Mouse (Mus musculus) lung, adult 18-20 months (tissue): ENCODE data around the gene Carmil1.
A peak's percentile ranks its signal among the peaks of the same experiment; 100 is the strongest.

ENCODE experiments used
- DNase-seq, 2 experiments: peaks; one replicate each; pipeline ENCODE4 v3.0.0; 2022; ENCODE audit warnings: mixed read lengths in 2 of 2

Carmil1 gene

DNA sequence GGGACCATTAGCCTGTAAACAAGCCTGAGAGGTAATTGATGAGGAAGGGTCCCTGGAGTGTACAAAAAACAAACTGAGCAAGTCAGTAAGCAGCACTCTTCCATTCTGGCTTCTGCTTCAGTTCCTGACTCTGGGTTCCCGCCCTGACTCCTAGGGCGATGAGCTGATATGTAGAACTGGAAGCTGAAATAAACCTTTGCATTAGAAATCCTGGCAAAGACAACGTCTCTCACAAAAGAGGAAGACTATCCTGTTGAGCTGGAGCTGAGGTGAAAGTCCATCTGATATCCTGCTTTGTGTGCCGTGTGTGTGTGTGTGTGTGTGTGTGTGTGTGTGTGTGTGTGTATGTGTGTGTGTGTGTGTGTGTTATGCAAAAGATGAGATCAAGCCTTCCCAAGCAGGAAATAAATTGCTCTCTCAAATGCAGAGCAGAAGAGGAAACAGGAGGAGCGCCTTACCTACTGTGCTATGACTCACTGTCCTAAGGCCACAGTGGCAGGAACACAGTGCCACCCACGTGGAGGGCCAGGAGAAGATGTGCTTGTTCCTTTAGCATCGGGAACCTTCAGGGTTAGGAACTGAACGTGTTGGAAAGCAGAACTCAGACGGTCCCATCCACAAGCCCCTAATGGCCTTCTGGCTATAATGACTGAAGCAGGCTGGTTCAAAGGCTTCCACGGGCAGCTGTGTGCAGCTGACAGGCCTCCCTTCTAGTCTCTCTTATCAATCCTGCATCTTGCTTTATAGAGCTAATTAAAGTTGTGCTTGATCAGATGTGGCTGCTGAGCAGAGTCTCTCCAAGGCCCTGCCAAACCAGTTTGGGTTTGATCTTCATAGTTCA is 19.6 kb downstream of the Carmil1 start:
- no peak for DNase-seq

DNA sequence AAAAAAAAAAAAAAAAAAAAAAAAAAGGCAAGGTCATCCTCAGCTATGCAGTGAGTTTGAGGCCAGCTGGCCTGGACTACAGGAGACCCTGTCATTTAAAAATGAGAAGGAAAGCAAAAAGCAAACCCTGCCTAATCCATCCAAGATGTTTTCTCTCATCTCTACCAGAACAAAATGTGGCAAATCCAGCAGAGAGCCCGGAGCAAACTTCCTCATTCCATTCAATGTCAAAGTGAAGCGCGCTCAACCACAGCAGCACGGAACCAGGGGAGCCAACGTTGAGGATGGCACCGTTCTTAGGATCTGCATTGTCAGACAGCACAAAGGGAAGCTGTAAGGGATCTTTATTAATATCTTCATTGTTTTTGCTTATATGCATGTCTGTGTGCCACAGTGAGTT is 22.8 kb downstream of the Carmil1 start:
- DNase-seq = no peak

DNA sequence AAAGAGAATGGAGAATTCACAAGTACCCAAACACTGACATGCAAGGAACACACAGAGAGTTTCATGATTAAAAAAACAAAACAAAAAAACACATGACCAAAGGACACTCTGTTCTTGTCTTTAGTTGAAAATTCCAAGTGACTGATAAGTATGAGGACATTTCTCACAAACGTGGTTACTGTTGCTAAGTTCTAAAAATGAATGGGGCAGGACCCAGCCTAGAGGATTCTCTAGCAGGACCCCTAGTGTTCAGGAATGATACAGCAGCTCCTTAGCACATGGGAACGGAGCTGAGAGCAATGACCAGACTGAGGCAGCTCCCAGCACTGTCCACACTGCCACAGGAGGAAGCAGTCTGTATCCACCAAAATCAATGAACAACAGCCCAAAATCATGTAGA is 26.6 kb downstream of the Carmil1 start:
- peak; percentile 65 to 82 for DNase-seq

DNA sequence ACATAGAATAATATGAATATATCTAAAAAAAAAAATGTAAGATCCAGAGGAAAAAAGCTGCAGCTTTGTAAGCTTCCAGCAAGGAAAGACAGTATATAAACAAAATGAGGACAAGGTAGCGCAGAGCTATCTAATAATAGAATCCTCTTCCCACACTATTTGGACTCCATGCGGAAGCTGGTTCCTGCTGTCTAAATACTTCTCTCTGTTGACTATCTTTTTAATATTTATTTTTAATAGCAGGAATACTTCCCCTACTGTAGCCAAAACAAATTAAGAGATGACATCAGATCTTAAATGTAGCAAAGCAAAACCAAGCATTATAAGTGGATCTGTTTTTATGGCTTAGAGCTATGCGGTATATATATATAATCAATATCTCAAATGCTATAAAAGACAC is 27.0 kb downstream of the Carmil1 start:
- DNase-seq = no peak

DNA sequence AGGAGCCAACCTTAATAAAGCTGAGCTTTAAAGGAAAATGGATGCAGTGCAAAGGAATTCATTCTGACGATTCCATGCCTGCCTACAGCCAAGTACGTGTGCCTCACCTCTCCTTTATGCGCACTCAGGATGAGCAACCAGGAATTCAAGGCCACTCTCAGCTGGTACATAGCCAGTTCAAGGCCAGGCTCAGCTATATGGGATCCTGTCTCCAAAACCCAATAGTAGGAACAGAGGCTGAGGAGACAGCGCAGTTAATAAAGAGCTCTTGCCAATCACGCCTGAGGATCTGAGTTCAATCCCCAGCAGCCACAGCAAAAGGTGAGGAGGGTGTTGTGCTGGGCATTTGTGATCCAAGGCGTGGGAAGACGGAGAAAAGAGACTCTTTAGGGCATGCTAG is 29.4 kb downstream of the Carmil1 start:
- DNase-seq = no peak

DNA sequence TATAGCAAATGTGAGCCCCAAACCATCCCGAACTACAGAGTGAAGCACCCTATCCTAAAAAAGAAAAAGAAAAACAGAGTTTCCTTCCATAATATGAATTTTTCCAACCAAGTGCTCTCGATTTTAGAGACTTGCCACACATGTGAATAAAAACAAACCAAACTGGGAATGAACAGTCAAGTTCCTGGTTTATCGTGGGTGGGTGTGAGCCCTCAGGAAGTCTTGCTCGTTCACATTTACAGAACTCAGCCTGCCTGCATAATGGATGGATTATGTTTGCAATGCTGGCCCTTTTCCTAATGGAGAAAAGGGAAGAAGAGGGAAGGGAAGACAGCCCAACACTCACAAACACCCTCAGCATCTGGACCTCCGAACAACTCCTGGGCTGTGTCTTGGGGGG is 32.7 kb downstream of the Carmil1 start:
- no peak for DNase-seq

DNA sequence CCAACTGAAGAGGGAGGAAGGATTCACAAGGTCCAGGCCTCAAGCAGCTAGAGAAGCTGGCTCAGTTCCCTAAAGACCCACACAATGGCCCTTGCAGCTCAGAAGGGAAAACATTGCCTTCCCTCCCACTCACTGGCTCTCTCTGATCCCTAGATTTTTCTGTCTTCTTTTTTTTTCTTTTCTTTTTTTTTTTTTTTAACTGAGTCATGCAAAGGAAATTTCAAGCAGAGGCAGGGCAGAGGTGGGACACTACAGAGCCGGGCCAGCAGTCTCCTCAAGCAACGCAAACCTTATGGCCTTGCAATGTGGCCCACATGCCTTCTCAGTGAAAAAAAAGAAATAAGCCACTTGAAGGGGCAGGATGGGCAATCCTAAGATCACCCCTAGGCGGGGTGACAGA is 33.2 kb downstream of the Carmil1 start:
- no peak for DNase-seq

DNA sequence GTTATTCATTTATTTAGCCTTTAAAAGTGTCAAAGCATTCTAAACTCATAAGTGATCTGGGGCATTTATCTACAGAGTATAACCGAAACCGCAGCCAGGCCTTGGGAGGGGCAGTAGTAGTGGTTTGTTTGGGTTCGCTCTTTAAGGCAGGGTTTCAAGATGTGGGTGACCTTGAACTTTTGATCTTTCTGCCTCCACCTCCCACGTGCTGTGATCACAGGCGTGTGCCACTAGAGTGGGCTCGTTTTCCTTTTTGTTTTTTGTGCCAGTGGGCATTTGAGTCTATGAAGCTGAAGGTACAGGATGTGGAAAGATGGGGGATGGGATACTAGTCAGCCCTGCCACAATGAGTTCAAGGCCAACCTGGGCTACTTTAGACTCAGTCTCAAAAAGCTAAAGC is 34.3 kb downstream of the Carmil1 start:
- DNase-seq = peak in 1 of 2 experiments; percentile 29

DNA sequence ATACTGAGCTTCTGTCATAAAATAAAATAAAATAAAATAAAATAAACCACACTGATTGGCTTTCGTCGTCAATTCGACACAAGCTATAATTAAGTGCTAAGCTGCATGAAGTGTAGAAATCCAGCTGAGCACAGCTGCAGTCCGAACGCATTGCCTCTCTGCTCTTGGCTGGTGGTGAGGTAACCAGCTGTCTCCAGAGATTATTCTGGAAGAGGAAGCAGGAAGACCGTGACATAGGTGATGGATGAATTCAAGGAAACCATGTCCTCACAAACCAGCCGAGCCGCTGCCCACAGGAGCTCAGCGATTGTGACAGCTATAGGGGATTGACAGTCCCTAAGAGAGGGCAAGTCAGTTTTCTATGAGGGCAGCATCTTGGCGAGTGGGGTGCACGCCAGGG is 36.0 kb downstream of the Carmil1 start:
- DNase-seq = peak; percentile 32 to 61

DNA sequence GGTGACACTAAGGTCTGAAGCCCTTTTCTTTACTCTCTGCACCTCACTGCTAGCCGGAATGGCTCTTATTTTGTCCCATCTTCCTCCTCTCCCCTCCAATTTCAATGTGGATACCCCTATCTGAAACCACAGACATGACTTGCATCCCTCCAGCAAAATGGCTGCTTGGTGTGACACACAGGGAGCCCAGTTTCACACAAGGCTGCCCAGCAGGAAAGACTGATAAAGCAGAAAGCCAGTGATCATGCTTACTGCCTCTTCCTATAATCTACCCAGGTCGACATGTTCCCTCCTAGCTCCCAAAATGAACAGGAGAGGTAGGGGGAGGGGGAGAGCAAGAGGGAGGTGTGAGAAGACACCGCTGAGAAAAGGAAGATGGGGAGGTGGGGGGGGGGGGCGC is 36.6 kb downstream of the Carmil1 start:
- no peak for DNase-seq

DNA sequence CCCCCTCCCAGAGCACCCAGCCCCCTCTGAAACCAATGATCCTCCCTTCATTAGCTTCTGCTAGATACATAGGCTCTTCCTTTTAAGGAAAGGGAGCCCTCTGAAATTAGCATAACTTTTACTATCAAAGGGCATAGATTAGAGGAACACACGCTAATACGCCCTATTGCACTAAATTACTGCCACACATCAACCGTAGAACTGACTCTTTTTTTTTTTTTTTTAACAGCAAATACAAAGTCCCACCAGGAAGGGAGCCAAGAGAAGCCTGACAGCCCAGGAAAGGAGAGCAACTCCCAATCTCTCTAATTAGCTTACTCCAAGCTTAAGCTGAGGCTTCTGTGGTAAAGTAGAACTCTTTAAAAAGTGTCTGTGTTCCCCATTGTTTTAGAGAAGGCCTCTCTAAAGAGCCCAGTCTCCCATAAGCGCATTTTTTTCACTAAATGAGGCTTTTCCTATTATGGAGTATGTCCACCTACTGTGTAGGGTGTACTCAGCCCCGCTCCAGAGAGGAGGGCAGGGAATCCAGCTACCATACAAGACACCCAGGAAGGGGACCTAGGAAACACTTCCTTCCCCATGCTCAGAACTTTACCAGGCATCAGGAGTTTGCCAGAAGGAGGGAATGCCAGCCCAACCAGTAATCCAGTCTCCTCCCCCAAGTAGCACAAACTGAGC is 38.0 kb downstream of the Carmil1 start:
- peak in 1 of 2 experiments; percentile 27 for DNase-seq

DNA sequence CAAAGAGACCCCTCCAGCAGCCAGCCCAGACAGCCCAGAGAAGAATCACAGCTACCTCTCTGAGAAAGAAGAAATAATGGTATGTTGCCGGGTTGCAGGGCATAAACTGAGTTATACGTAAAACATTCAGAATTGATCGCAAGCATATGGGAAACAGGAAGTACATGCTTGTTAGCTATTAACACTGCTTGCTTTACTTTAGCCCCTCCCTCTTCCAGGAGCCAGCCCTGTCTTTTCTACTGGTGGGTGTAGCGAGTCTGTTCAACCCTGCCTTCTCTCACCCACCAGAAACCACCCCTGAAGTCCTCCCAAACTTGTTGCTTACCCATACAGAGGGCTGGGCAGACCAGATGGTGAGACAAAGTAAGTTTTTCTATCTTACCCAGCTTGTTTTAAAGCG is 39.4 kb downstream of the Carmil1 start:
- no peak for DNase-seq

DNA sequence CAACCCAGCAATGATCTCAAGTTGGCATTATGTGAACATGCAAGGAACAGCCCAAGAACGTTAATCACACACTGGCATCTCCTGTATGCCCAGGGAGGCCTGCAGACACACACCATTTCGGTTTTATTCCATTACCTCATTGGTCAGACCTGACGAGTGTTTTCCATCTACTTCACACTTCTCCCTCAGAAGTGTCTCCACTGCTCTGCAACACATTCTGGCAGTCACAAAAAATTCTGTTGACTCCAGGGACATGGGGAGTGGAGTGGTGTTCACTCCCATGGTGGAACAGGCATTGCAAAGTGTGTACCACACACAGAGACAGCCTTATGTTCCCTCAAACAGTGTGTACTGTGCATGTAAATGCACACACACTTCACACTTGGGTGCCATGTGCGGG is 40.2 kb downstream of the Carmil1 start:
- peak; percentile 37 to 61 for DNase-seq

DNA sequence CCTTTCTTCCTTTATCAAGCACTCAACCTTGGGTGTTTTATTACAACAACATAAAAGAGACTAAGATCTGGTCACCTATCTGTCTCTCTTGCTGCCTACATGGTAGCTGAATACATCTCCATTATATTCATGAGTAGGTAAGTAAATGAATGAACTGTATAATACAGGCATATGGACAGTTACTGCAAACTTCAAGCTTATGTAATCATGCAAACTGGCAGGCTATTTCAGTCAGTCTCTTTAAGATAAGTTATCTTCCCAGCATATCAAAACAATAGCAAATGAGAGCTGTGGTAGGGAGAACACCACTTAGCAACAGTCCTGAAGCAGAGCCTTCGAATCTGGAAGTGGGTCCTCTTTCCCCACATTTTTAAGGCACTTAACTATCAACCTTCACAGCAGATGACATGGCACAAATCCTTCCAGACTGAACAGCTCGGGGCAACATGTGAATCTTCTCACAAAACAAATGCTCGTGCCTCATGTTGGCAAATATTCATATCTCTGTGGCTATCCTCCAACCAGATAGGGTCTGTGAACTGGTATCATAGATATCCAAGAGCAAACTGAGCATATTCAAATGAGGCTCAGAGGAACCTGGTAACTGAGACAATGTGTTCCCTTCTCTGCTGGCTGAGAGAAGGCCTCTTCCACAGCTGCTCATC is 42.0 kb downstream of the Carmil1 start:
- no peak for DNase-seq

DNA sequence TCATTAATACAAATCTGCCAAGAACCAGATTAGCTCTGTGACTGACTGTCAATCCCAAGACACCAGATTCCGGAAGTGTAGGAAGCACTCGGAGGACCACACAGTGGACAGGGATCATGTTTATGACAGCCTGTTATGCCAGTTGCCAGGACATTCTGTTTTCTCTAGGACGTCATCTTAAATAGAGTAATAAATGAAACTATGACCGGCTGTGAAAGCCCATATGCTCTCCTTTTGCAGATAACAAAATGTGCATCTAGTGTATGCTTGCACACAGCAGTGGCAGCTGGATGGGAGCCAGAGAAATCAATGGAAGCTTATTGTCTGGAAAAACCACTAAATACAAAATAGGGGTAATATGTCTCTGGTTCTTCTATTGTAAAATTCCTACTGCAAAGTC is 43.9 kb downstream of the Carmil1 start:
- DNase-seq = no peak

DNA sequence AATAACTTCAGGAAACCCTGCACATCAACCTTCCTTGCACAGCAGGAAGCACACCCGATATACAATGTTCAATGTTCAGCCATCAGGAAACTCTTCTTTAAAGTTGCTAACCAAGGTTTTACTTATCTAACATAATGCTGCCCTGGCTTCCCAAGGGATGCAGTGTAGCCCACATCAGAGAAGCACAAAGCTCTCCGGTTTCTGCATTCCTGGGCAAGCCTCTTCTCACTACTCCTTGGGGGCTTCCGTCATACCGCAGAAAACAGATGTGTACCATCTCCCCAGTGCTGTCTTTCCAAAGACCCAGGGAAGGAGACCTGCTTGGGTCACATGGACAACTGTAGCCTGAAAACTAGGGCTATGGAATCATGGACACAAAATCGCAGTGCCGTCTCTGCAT is 47.8 kb downstream of the Carmil1 start:
- no peak for DNase-seq

DNA sequence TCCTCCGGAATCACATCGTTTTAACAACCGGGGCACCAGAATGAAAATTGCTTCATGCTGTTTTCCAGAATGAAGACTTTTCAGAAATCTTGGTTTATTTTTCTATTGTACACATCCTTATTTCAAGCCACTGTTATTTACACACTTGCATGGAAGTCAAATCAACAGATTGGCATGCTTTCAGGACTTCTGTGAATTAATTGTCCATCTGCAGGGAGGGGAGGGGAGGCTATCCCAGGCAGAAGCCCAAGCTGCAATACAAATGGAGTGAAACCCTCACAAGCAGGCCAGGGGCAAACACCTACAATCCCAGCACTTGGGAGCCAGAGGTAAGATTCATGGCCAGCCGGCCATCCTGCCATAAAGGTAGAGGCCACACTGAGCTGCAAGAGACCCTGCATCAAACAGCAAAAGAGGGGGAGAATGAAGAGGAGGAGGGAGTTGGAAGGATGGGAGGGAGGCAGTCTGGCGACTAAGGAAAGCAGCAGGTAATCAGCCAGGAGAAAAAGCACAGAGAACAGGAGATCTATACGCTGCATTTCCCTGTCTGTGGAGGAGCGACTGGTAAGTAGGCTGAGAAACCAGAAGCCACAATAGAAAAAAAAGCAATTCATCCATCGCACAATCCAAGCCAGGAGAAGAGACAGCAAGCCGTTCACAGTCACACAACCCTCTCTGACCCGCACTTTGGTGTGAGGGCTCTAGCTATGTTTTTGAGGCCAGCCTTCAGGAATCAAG is 48.7 kb downstream of the Carmil1 start:
- DNase-seq = no peak

DNA sequence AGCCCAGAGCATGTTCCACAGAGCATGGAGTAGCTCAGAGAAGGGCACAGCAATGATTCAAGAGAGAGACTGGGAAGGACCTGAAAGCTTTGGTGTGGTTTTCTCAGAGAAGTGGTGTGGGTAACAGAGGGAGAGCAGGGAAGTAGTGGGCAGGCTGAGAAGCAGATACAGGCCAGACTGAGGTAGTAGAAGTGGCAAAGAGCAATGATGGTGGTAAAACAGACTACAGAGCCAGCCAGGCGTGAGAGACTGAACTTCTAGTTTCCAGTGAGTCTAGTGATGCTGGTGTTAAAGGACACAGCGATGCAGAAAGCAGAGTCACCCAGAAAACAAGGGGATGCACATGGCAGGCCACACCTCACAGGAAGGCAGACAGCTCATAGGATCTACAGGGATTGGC is 49.4 kb downstream of the Carmil1 start:
- no peak for DNase-seq

DNA sequence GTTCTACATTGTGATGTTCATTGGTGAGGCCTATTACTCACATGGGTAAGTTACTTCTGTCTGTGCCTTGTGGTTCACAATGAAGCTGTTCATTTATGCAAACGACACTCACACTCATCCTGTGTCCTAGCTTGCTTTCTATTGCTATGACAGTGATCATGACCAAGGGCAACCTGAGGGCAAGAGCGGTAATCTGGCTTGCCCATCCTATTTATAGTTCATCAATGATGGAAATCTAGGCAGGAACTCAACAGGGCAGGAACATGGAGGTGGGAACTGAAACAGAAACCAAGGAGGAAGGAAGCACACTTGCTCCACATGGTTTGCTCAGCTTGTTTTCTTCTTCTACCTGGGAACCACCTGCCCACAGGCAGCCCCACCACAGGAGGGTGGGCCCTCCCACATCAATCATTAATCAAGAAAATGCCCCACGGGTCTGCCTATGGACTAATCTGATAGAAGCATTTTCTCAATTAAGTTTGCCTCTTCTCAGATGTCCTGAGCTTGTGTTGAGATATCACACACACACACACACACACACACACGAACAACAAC is 50.0 kb downstream of the Carmil1 start:
- DNase-seq = no peak

DNA sequence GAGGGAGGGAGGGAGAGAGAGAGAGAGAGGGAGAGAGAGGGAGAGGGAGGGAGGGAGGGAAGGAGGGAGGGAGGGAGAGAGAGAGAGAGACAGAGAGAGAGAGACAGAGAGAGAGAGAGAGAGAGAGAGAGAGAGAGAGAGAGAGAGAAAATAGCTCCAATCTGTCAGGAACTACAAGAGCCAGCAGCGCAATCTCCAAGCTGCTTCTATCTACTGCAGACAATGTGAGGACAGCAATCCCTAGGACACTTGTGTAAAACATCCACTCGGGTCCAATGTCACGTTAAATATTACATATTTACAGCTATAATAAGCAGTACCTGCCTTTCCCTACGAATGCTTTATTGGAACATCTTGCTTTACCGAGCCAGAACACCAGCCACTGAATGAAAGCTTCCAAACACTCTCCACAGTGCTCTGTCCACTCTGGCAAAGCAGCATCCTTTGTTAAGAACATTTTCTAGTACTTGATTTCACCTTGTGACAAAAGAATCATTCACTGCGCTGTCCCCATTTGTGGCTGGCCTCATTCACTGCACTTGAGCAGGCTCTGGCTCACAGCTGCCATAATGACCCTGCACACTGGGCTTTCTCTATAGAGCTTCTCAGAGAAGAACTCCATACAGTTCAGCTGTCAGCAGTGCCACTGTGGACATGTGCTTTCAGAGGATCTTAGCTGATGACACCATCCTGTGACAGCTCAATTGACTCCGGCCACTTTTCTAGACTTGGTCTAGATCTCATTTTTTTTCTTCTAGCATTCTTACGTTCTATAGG is 57.0 kb downstream of the Carmil1 start:
- DNase-seq = no peak

DNA sequence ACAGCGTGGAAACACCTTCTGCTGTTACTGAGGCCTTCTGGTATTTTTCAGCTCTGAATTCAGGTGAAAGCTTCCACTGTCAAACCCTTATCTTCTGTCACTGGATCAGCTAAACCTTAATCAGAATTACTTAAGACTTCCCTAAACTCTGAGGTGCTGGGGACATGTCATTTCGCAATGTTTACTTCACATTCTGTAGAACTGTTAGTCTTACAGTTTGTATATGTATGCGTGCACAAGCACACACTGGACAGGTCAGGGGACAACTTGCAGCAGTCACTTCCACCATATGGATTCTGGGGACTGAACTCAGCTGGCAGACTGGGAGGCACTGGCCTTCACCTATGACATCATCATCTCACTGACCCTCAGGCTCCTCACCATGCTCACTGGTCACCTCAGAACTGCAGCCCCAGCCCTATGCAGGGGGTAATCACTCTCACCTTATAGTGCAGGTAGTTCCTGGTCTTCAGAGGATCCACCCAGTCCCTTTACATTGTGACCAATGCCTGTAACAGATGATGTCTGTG is 60.1 kb downstream of the Carmil1 start:
- no peak for DNase-seq

DNA sequence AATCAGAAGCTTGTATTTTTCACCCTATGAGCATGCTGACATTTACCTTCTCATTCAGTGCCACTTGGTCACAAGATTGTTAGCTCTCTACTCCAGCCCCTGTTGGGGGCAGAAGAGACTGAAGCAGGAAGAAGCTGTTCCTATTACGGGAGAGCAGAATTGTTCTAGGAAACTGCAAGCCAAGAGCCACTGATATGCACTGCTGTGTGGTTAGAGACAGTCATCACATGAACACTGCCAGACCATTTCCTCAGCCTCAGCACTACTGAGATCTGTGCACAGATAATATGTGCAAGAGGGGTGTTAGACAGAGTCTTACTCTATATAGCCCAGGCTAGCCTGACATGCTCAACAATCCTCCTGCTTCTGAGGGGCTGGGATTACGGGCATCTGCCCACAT is 69.4 kb downstream of the Carmil1 start:
- DNase-seq = no peak
